Mouse (Mus musculus) lung, postnatal 0 days (tissue): ENCODE data around the gene Gzmn.

Experiments used
- CTCF ChIP-seq: IDR thresholded peaks from 2 replicates; pipeline ENCODE4 v1.5.1; 2016; ENCODE audit warnings: antibody characterized with exemption, mild to moderate bottlenecking
- EP300 ChIP-seq: IDR thresholded peaks from 2 replicates; pipeline ENCODE4 v1.6.1; 2016; ENCODE audit warnings: antibody characterized with exemption, mild to moderate bottlenecking, control low read depth

DNA sequence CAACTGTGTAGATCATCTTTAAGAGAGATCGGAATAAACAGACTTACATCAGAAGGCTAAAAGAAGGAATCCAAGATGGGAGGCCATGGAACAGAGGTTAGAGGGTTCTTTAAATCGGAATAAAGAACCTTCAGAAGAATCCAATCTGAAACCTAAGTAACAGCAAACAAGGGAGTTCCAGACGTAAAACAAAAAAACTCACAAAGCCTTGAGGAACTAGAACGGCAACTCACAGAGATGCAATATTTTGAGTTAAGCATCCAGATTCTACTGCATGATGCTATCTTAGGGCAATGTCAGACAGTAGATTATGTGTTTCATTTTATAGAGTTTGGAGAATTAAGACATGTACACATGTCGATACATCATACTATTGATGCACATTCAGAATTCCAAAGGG, at the start of gene Gzmn:
- TF ChIP-seq CTCF (no peak), EP300 (no peak)
